Mouse (Mus musculus) hindbrain, embryonic 11.5 days (tissue): ENCODE results near the gene Cpt2. TPM values are rescaled to one million over a fixed set of nuclear protein-coding genes. Genes with fewer than 3 reads are reported as not detected.

Experiments
- ATAC-seq: fragments of 200-750 bp; cut with Nextera tagmentation; 2 replicates; pipeline ENCODE4 v1.8.0; 2017; ENCODE audit warnings: mild to moderate bottlenecking, moderate TSS enrichment, moderate library complexity; ENCODE audit not compliant: low FRiP score
- DNase-seq: peaks from one replicate; pipeline ENCODE4 v3.0.0-alpha.2; 2015; ENCODE audit warnings: low spot score
- H3K27ac ChIP-seq: fragments of 300-500 bp; sonication (generic); 2 replicates; pipeline ENCODE4 v1.5.1; 2014; ENCODE audit warnings: mild to moderate bottlenecking, low read depth, low read length
- H3K27me3 ChIP-seq: fragments of 300-500 bp; sonication (generic); 2 replicates; pipeline ENCODE4 v1.6.1; 2014; ENCODE audit warnings: mild to moderate bottlenecking, low read length, moderate library complexity, mixed read lengths; ENCODE audit not compliant: control insufficient read depth, insufficient read depth
- H3K36me3 ChIP-seq: fragments of 300-500 bp; sonication (generic); 2 replicates; pipeline ENCODE4 v1.6.1; 2014; ENCODE audit warnings: mild to moderate bottlenecking, low read length, moderate library complexity, mixed read lengths; ENCODE audit not compliant: control insufficient read depth, insufficient read depth
- H3K4me1 ChIP-seq: fragments of 300-500 bp; sonication (generic); replicated peaks from 2 replicates; pipeline ENCODE4 v1.6.1; 2014; ENCODE audit warnings: low read length, mixed read lengths; ENCODE audit not compliant: control insufficient read depth, insufficient read depth
- H3K4me2 ChIP-seq: fragments of 300-500 bp; sonication (generic); replicated peaks from 2 replicates; pipeline ENCODE4 v1.6.1; 2014; ENCODE audit warnings: mild to moderate bottlenecking, low read depth, low read length
- H3K4me3 ChIP-seq: fragments of 300-500 bp; sonication (generic); 2 replicates; pipeline ENCODE4 v1.5.1; 2014; ENCODE audit warnings: low read depth, low read length
- H3K9ac ChIP-seq: fragments of 300-500 bp; sonication (generic); 2 replicates; pipeline ENCODE4 v1.6.1; 2014; ENCODE audit warnings: low read depth, low read length
- H3K9me3 ChIP-seq: fragments of 300-500 bp; sonication (generic); 2 replicates; pipeline ENCODE4 v1.6.1; 2016; ENCODE audit warnings: low read length; ENCODE audit not compliant: control insufficient read depth
- WGBS: fragments of 180-500 bp; shearing (Covaris S2); extraction: QIAGEN DNeasy Blood & Tissue Kit; methylation state at CpG from one replicate; pipeline ENCODE4 v1.1.7; 2014; 5-methylcytosine and 5-hydroxymethylcytosine counted together
- polyA plus RNA-seq: library from polyadenylated mRNA; unstranded; fragments of >200 nt; fragmentation: Nextera tagmentation; extraction: Ambion mirVana; gene quantifications from 2 replicates; pipeline ENCODE4 v1.2.1, GENCODE M21; 2014

Cpt2 gene
- 34.0 and 38.4 TPM in 2 replicates for polyA plus RNA-seq

GRCm38 (mm10) chr4:107923145-107923802 is at the start of gene Cpt2:
Gene Cpt2, minus strand, starts transcription at chr4:107923610.
- Histone ChIP-seq H3K4me1 (peaks cover 2% of the 10 kb centered on the region; the same call in 1 of the 2 replicates), H3K36me3 (no peaks in the 10 kb centered on the region), H3K9ac (peak within 1 kb of the TSS; percentile 86), H3K9me3 (no peaks in the 10 kb centered on the region), H3K4me3 (peak within 1 kb of the TSS; percentile 75), H3K27me3 (no peaks in the 10 kb centered on the region), H3K27ac (no peak within 1 kb of the TSS; the same call in 1 of the 2 replicates), H3K4me2 (peak within 1 kb of the TSS; percentile 80)
- peak; percentile 98 for DNase-seq
- peak; percentile 96 for ATAC-seq
- WGBS, result 1% methylated on average over 38 of the region's 38 CpGs

DNA sequence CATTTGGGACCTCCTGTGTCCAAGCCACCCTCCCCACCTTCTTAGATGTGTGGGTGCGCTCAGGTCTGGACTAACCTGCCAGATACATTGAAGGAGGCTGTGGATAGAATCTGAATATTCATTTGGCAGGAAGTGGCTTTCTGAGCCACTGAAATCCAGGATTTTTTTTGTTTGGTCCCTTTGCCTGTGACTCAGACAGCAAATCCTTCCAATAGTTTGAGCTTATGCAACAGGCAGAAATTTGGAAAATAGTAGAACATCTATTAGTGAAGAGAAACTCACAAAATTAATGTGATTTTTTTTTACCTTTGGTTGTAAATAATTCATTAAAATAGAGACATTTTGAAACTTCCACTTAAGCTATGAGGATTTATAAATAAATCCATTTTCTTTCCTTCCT is 47.8 kb upstream of the Cpt2 start:
- no peak overlapping the region for H3K27ac ChIP-seq
- no peaks in the 10 kb centered on the region for H3K9me3 ChIP-seq
- H3K9ac ChIP-seq, result no peak overlapping the region
- no peak overlapping the region for H3K4me2 ChIP-seq
- no peaks in the 10 kb centered on the region for H3K36me3 ChIP-seq
- no peaks in the 10 kb centered on the region for H3K27me3 ChIP-seq
- DNase-seq (no peak), ATAC-seq (no peak)
- no peak overlapping the region for H3K4me3 ChIP-seq
- WGBS, result 91% methylated on average over 1 of the region's 1 CpGs
- H3K4me1 ChIP-seq, result no peaks in the 10 kb centered on the region

- no peaks in the 10 kb centered on the region for H3K27me3 ChIP-seq
- no peak overlapping the region for H3K4me3 ChIP-seq
- no peak overlapping the region for H3K9ac ChIP-seq
- no peaks in the 10 kb centered on the region for H3K36me3 ChIP-seq
- no peak overlapping the region for H3K4me2 ChIP-seq
- no peaks in the 10 kb centered on the region for H3K4me1 ChIP-seq
- H3K27ac ChIP-seq, result no peak overlapping the region
- DNase-seq (no peak), ATAC-seq (no peak)
- no peaks in the 10 kb centered on the region for H3K9me3 ChIP-seq
Observed at GRCm38 (mm10) chr4:107969781-107970180, 46.4 kb upstream of the Cpt2 start.

DNA sequence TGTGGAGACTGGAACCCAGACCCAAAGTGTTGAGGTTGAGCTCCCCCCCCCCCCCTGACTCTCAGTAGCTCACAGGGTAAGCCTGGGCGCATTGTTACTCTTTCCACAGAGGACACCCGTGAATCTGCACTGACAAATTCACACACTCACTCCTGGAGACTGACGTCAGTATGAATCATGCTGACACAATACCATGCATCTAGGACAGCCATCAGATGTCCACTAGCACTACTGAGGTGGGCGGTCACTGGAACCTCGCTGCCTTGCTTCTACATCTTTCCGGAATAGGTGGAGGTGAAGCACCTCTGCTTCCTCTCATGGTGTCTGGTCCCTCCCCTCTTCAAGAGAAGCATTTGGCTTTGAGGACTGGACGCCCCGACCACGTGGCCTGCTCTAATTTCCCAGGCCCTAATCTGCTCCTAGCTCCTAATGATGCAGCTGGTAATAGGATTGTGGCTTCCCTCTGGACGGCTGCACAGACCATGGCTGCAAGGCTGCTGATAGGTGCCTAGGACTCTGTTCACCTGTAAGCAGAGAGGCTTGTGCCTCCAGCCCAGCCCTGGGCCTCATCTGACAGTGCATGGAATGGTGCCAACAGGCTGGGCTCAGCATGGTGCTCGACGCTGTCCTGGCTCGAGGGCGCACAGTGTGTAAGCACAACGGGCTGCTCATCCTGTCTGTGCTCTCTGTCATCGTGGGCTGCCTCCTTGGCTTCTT is 44.7 kb upstream of the Cpt2 start, which contains the start of gene Slc1a7:
Slc1a7 (plus strand) TSS at position 367 of the 717 bp plus-strand sequence.
- WGBS, result 85% methylated on average over 16 of the region's 16 CpGs
- Histone ChIP-seq H3K9ac (no peak within 1 kb of the TSS), H3K27ac (no peak within 1 kb of the TSS), H3K36me3 (no peaks in the 10 kb centered on the region), H3K4me2 (no peak within 1 kb of the TSS), H3K9me3 (no peaks in the 10 kb centered on the region), H3K27me3 (no peaks in the 10 kb centered on the region), H3K4me1 (no peaks in the 10 kb centered on the region), H3K4me3 (no peak within 1 kb of the TSS)
- DNase-seq (no peak), ATAC-seq (no peak)

DNA sequence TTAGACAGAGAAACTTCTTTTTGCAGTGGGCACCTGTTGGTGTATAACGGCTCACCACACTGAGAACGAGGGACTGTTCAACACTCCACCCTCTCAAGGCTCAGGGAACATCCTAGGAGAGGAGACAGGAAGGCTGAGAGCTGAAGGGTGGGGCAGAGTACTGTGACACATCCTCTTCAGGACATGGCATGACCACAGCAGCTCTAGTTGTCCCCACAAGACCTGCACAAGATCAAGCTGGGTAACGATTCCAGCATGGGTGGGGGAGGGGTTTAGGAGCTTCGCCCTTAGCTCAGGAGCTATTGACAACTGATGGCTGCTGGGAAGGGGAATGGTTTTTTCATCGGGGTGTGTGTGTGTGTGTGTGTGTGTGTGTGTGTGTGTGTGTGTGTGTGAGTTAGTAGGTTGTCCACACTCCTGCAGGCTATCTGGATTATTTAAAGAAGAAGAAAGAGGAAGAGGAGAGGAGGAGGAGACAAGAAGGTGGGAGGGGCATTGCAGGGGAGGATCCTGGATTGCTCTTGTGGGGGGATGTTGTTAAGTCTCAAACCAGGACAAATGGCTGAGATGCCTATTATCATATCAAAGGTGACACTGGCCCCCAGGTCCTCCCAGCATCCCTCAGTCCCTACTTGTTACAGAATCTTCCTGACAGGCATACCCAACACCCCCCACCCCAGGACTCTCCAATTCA is 43.2 kb upstream of the Cpt2 start:
- no peak overlapping the region for H3K4me3 ChIP-seq
- no peak overlapping the region for H3K4me2 ChIP-seq
- no peaks in the 10 kb centered on the region for H3K9me3 ChIP-seq
- no peak overlapping the region for H3K9ac ChIP-seq
- DNase-seq, result no peak
- no peak overlapping the region for H3K27ac ChIP-seq
- no peaks in the 10 kb centered on the region for H3K27me3 ChIP-seq
- no peaks in the 10 kb centered on the region for H3K4me1 ChIP-seq
- no peak for ATAC-seq
- H3K36me3 ChIP-seq, result no peaks in the 10 kb centered on the region
- 57% methylated on average over 5 of the region's 5 CpGs for WGBS

GRCm38 (mm10) chr4:107962792-107963191 is 39.4 kb upstream of the Cpt2 start:
- no peak overlapping the region for H3K4me3 ChIP-seq
- no peaks in the 10 kb centered on the region for H3K27me3 ChIP-seq
- 89% methylated on average over 2 of the region's 2 CpGs for WGBS
- no peak overlapping the region for H3K9ac ChIP-seq
- no peak overlapping the region for H3K4me2 ChIP-seq
- H3K9me3 ChIP-seq, result no peaks in the 10 kb centered on the region
- ATAC-seq, result no peak
- H3K27ac ChIP-seq, result no peak overlapping the region
- H3K36me3 ChIP-seq, result no peaks in the 10 kb centered on the region
- no peaks in the 10 kb centered on the region for H3K4me1 ChIP-seq
- no peak for DNase-seq

GRCm38 (mm10) chr4:107962044-107962732 is 38.8 kb upstream of the Cpt2 start:
- Histone ChIP-seq H3K4me1 (no peaks in the 10 kb centered on the region), H3K27ac (no peak overlapping the region), H3K4me3 (no peak overlapping the region), H3K9me3 (no peaks in the 10 kb centered on the region), H3K4me2 (no peak overlapping the region), H3K36me3 (no peaks in the 10 kb centered on the region), H3K27me3 (no peaks in the 10 kb centered on the region), H3K9ac (no peak overlapping the region)
- no peak for DNase-seq
- ATAC-seq, result no peak
- WGBS, result 75% methylated on average over 11 of the region's 11 CpGs

DNA sequence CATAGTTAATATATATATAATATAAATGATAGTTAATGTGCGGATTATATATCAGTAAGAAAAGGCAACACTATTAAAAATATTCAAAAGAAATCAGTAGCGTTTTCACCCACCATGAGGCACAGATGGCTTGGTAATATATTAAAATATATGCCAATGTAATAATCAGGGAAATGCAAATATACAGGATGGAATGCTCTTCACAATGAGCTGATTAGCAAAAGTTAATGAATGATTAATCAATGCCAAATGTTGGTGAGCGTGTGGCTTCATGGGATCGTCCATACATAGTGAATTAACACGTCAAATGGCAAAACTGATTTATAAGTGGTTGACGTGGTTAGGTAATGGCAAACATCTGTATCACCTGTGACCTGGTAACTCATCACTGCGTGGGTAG is 35.1 kb upstream of the Cpt2 start:
- Histone ChIP-seq H3K4me2 (no peak overlapping the region), H3K4me1 (no peaks in the 10 kb centered on the region), H3K9ac (no peak overlapping the region), H3K27ac (no peak overlapping the region), H3K27me3 (no peaks in the 10 kb centered on the region), H3K4me3 (no peak overlapping the region), H3K9me3 (no peaks in the 10 kb centered on the region), H3K36me3 (no peaks in the 10 kb centered on the region)
- ATAC-seq, result no peak
- 71% methylated on average over 7 of the region's 7 CpGs for WGBS
- no peak for DNase-seq
